Mouse (Mus musculus) MEL (cell line): ENCODE results near the gene Ubc. TPM values are rescaled to one million over a fixed set of nuclear protein-coding genes. Genes with fewer than 3 reads are reported as not detected.
"Not testable (repeated sequence)": the region's sequence is repeated elsewhere in the genome, so short reads cannot be mapped to it uniquely, and the experiment has no call there.

Source experiments
- DNase-seq: peaks from one replicate; pipeline ENCODE4 v3.0.0; 2011; ENCODE audit warnings: low read depth, low spot score
- H3K27ac ChIP-seq: 2 replicates; pipeline ENCODE4 v1.5.1; 2012; ENCODE audit warnings: low read depth, mild to moderate bottlenecking, control low read depth, low read length, moderate library complexity; ENCODE audit not compliant: control insufficient read depth
- H3K27me3 ChIP-seq, 2 experiments: fragments of 150-350 bp in 1 of 2; sonication (generic) in 1 of 2; 2 replicates each; pipeline ENCODE4 v1.6.1; 2012; ENCODE audit warnings: low read length in 2 of 2, mild to moderate bottlenecking in 2 of 2, improper control_type of control experiment in 1 of 2, moderate library complexity in 1 of 2; ENCODE audit not compliant: insufficient read depth in 2 of 2, control insufficient read depth in 1 of 2
- H3K36me3 ChIP-seq, 2 experiments: 2 replicates each; pipeline ENCODE4 v1.6.1; 2012 to 2014; ENCODE audit warnings: low read length in 2 of 2, improper control_type of control experiment in 1 of 2, inconsistent platforms in 1 of 2, mild to moderate bottlenecking in 1 of 2; ENCODE audit not compliant: insufficient read depth in 2 of 2, control insufficient read depth in 1 of 2
- H3K4me1 ChIP-seq, 2 experiments: fragments of 150-350 bp in 1 of 2; sonication (generic) in 1 of 2; 2 replicates each; pipeline ENCODE4 v1.6.1; 2012; ENCODE audit warnings: low read length in 2 of 2, improper control_type of control experiment in 1 of 2, mild to moderate bottlenecking in 1 of 2; ENCODE audit not compliant: insufficient read depth in 2 of 2, control insufficient read depth in 1 of 2
- H3K4me3 ChIP-seq, 2 experiments: fragments of 150-350 bp in 1 of 2; sonication (generic) in 1 of 2; 2 replicates each; pipeline ENCODE4 v1.5.1; 2012; ENCODE audit warnings: low read depth in 2 of 2, low read length in 2 of 2, mild to moderate bottlenecking in 2 of 2, moderate library complexity in 2 of 2, control low read depth in 1 of 2, improper control_type of control experiment in 1 of 2; ENCODE audit not compliant: control insufficient read depth in 1 of 2, insufficient read depth in 1 of 2
- H3K79me2 ChIP-seq: 2 replicates; pipeline ENCODE4 v1.6.1; 2012; ENCODE audit warnings: mild to moderate bottlenecking, low read length, moderate library complexity; ENCODE audit not compliant: control insufficient read depth, poor library complexity, insufficient read depth
- H3K9ac ChIP-seq: 2 replicates; pipeline ENCODE4 v1.6.1; 2012; ENCODE audit warnings: low read depth, mild to moderate bottlenecking, control low read depth, low read length, moderate library complexity; ENCODE audit not compliant: control insufficient read depth, poor library complexity, severe bottlenecking
- H3K9me3 ChIP-seq: fragments of 150-350 bp; sonication (generic); replicated peaks from 2 replicates; pipeline ENCODE4 v1.6.1; 2012; ENCODE audit warnings: mild to moderate bottlenecking, low read length, improper control_type of control experiment, moderate library complexity; ENCODE audit not compliant: insufficient read depth
- BHLHE40 ChIP-seq: IDR thresholded peaks from 2 replicates; pipeline ENCODE4 v1.6.1; 2012; ENCODE audit warnings: low read depth, mild to moderate bottlenecking, inconsistent platforms, low read length, improper control_type of control experiment, borderline replicate concordance
- CHD1 ChIP-seq: IDR thresholded peaks from 2 replicates; pipeline ENCODE4 v1.6.1; 2012; ENCODE audit warnings: low read depth, mild to moderate bottlenecking, inconsistent platforms, low read length, improper control_type of control experiment
- CTCF ChIP-seq, 3 experiments: IDR thresholded peaks in 2 of 3; conservative IDR thresholded peaks in 1 of 3; 2 replicates each; pipeline ENCODE4 v1.5.1; 2011 to 2012; ENCODE audit warnings: low read length in 3 of 3, low read depth in 2 of 3, mild to moderate bottlenecking in 2 of 3, improper control_type of control experiment in 1 of 3, inconsistent platforms in 1 of 3, mixed read lengths in 1 of 3, moderate library complexity in 1 of 3; ENCODE audit not compliant: control insufficient read depth in 1 of 3, insufficient read depth in 1 of 3, poor library complexity in 1 of 3, severe bottlenecking in 1 of 3
- ELF1 ChIP-seq: IDR thresholded peaks from 2 replicates; pipeline ENCODE4 v1.6.1; 2014; ENCODE audit warnings: low read depth, mild to moderate bottlenecking, inconsistent platforms, low read length, improper control_type of control experiment, moderate library complexity
- ETS1 ChIP-seq: IDR thresholded peaks from 2 replicates; pipeline ENCODE4 v1.6.1; 2012; ENCODE audit warnings: low read depth, mild to moderate bottlenecking, inconsistent platforms, low read length, improper control_type of control experiment, moderate library complexity
- HCFC1 ChIP-seq: IDR thresholded peaks from 2 replicates; pipeline ENCODE4 v1.6.1; 2012; ENCODE audit warnings: low read depth, mild to moderate bottlenecking, inconsistent platforms, low read length, improper control_type of control experiment, moderate library complexity
- MXI1 ChIP-seq: IDR thresholded peaks from 2 replicates; pipeline ENCODE4 v1.6.1; 2011; ENCODE audit warnings: mild to moderate bottlenecking, low read depth, low read length, improper control_type of control experiment
- MYB ChIP-seq: IDR thresholded peaks from 2 replicates; pipeline ENCODE4 v1.6.1; 2011; ENCODE audit warnings: mild to moderate bottlenecking, low read depth, low read length, improper control_type of control experiment
- MYC ChIP-seq: IDR thresholded peaks from 2 replicates; pipeline ENCODE4 v1.6.1; 2011; ENCODE audit warnings: low read depth, mild to moderate bottlenecking, low read length, improper control_type of control experiment, moderate library complexity
- NELFE ChIP-seq: IDR thresholded peaks from 2 replicates; pipeline ENCODE4 v1.6.1; 2011; ENCODE audit warnings: low read depth, low read length, improper control_type of control experiment
- NRF1 ChIP-seq: IDR thresholded peaks from 2 replicates; pipeline ENCODE4 v1.6.1; 2014; ENCODE audit warnings: low read depth, mild to moderate bottlenecking, inconsistent platforms, low read length, improper control_type of control experiment, moderate library complexity; ENCODE audit not compliant: poor library complexity, insufficient read depth, severe bottlenecking
- POLR2AphosphoS2 ChIP-seq: IDR thresholded peaks from 2 replicates; pipeline ENCODE4 v1.6.1; 2011; ENCODE audit warnings: low read length, improper control_type of control experiment
- POLR2AphosphoS5 ChIP-seq: IDR thresholded peaks from 2 replicates; pipeline ENCODE4 v1.6.1; 2012; ENCODE audit warnings: low read depth, borderline replicate concordance, mild to moderate bottlenecking, inconsistent platforms, low read length, moderate library complexity, mixed read lengths
- USF2 ChIP-seq, 2 experiments: IDR thresholded peaks; 2 replicates each; pipeline ENCODE4 v1.6.1; 2011 to 2012; ENCODE audit warnings: improper control_type of control experiment in 2 of 2, low read length in 2 of 2, borderline replicate concordance in 1 of 2, inconsistent platforms in 1 of 2, low read depth in 1 of 2, mild to moderate bottlenecking in 1 of 2; ENCODE audit not compliant: insufficient read depth in 1 of 2
- ZKSCAN1 ChIP-seq: IDR thresholded peaks from 2 replicates; pipeline ENCODE4 v1.6.1; 2012; ENCODE audit warnings: low read depth, mild to moderate bottlenecking, inconsistent platforms, low read length, improper control_type of control experiment, moderate library complexity
- polyA plus RNA-seq, 2 experiments: library from polyadenylated mRNA; stranded (reverse) in 1 of 2; unstranded in 1 of 2; fragments of >175 nt in 1 of 2; fragments of >200 nt in 1 of 2; gene quantifications; 2 replicates each; pipeline versions ENCODE4 v1.2.1 to v1.2.4; 2012; ENCODE audit warnings: low replicate concordance in 2 of 2, low read depth in 1 of 2; ENCODE audit not compliant: insufficient read length in 2 of 2, insufficient read depth in 1 of 2, missing spikeins in 1 of 2
- total RNA-seq: library from RNA; depleted of rRNA; stranded (reverse); fragments of 300-350 nt; gene quantifications from 2 replicates; pipeline ENCODE4 v1.2.3, GENCODE M21; 2012

Ubc gene
- total and polyA plus RNA-seq, 3 experiments, result 113 to 1,075 (median 511) TPM

DNA sequence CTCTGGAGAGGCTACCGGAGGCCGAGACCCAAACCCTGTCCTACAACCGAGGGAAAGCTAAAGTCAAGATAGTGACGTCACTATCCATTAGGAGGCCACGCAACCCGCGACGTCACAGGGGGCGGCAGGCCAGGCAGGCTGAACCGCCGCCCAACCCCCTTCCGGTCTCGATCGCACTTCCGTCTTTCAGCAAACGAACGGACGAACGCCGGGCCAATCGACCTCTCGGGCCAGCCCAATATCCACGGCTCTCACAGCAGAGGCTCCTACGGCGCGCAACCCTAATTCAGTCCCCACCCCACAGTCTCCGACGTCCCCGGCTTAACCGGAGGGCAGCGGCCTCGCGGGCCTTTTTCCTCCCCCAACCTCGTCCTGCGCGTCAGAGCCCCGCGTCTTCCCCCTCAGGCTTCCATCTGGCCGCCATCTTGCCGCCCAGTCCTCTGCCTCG, 847 bp downstream of the Ubc start, which contains the start of gene Gm10382:
Gm10382 (plus strand) TSS at position 192 of the 448 bp plus-strand sequence.
- Histone ChIP-seq H3K4me3 (peak within 1 kb of the TSS; percentile 74 to 85), H3K79me2 (peaks cover 26% of the 10 kb centered on the region), H3K36me3 (peaks cover 13 to 36% of the 10 kb centered on the region in 2 experiments), H3K9ac (peak within 1 kb of the TSS; percentile 88), H3K9me3 (no peaks in the 10 kb centered on the region), H3K4me1 (peaks cover 12 to 30% of the 10 kb centered on the region in 2 experiments), H3K27me3 (no peaks in the 10 kb centered on the region), H3K27ac (peak within 1 kb of the TSS; percentile 88)
- TF ChIP-seq ETS1 (peak; percentile 86), CHD1 (0 out of 2 replicates have a peak, but pooled peaks have one; percentile 88), USF2 (IDR thresholded peaks at IDR 0.05; ENCODE audit: borderline replicate concordance in 1 of 2, insufficient read depth in 1 of 2, low read depth in 1 of 2, low read length in 2 of 2) (no peak), ZKSCAN1 (no peak), POLR2AphosphoS2 (no peak), MXI1 (peak; percentile 67; the same call in 1 of the 2 replicates), MYB (0 out of 2 replicates have a peak, but pooled peaks have one; percentile 36), ELF1 (peak; percentile 90), CTCF (IDR thresholded peaks at IDR 0.05 in 2 of 3, conservative IDR thresholded peaks at IDR 0.05 in 1 of 3; ENCODE audit: control insufficient read depth in 1 of 3, insufficient read depth in 1 of 3, low read depth in 2 of 3, low read length in 3 of 3, poor library complexity in 1 of 3, severe bottlenecking in 1 of 3) (no peak)
- peak; percentile 96 for DNase-seq

GRCm38 (mm10) chr5:125388358-125389092, 1.5 kb downstream of the Ubc start:
- Histone ChIP-seq H3K27me3 (no peaks in the 10 kb centered on the region), H3K27ac (peak overlapping the region; percentile 88; the same call in 1 of the 2 replicates), H3K79me2 (peaks cover 24% of the 10 kb centered on the region), H3K4me1 (peaks cover 12 to 27% of the 10 kb centered on the region in 2 experiments), H3K4me3 (peak overlapping the region; percentile 74 to 85), H3K9ac (peak overlapping the region; percentile 88), H3K36me3 (peaks cover 13 to 38% of the 10 kb centered on the region in 2 experiments), H3K9me3 (no peaks in the 10 kb centered on the region)
- DNase-seq, result peak; percentile 39
- TF ChIP-seq POLR2AphosphoS5 (peak; percentile 24; the same call in 1 of the 2 replicates), BHLHE40 (no peak), NELFE (no peak), USF2 (IDR thresholded peaks at IDR 0.05; ENCODE audit: borderline replicate concordance in 1 of 2, insufficient read depth in 1 of 2, low read depth in 1 of 2, low read length in 2 of 2) (no peak), ZKSCAN1 (no peak), CHD1 (peak; percentile 25; the same call in 1 of the 2 replicates), MYC (no peak), NRF1 (no peak), HCFC1 (no peak)

DNA sequence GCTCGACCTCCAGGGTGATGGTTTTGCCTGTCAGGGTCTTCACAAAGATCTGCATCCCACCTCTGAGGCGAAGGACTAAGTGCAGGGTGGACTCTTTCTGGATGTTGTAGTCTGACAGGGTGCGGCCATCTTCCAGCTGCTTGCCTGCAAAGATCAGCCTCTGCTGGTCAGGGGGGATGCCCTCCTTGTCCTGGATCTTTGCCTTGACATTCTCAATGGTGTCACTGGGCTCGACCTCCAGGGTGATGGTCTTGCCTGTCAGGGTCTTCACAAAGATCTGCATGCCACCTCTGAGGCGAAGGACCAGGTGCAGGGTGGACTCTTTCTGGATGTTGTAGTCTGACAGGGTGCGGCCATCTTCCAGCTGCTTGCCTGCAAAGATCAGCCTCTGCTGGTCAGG, 2.7 kb downstream of the Ubc start:
- not testable (repeated sequence) for H3K9ac ChIP-seq, DNase-seq, H3K27me3 ChIP-seq, H3K27ac ChIP-seq, H3K9me3 ChIP-seq, H3K4me3 ChIP-seq
- Histone ChIP-seq H3K4me1 (peaks cover 12 to 22% of the 10 kb centered on the region in 2 experiments), H3K36me3 (peaks cover 13 to 35% of the 10 kb centered on the region in 2 experiments), H3K79me2 (peaks cover 20% of the 10 kb centered on the region)
